Mouse (Mus musculus) forebrain, embryonic 14.5 days (tissue): ENCODE measurements around the gene Gcnt1. TPM values are rescaled to one million over a fixed set of nuclear protein-coding genes. Genes with fewer than 3 reads are reported as not detected.

Experiments used
- ATAC-seq: fragments of 200-750 bp; cut with Nextera tagmentation; 2 replicates; pipeline ENCODE4 v1.8.0; 2017; ENCODE audit warnings: mild to moderate bottlenecking, moderate library complexity
- DNase-seq: peaks from one replicate; pipeline ENCODE4 v3.0.0-alpha.2; 2015; ENCODE audit warnings: low spot score
- H3K27ac ChIP-seq: fragments of 300-500 bp; sonication (generic); 2 replicates; pipeline ENCODE4 v1.5.1; 2014; ENCODE audit warnings: low read depth, mild to moderate bottlenecking, control low read depth, low read length, moderate library complexity
- H3K27me3 ChIP-seq: fragments of 300-500 bp; sonication (generic); replicated peaks from 2 replicates; pipeline ENCODE4 v1.6.1; 2014; ENCODE audit warnings: low read length, control low read depth, mixed read lengths; ENCODE audit not compliant: control insufficient read depth, insufficient read depth
- H3K36me3 ChIP-seq: fragments of 300-500 bp; sonication (generic); 2 replicates; pipeline ENCODE4 v1.6.1; 2014; ENCODE audit warnings: low read length, control low read depth; ENCODE audit not compliant: control insufficient read depth, insufficient read depth
- H3K4me1 ChIP-seq: fragments of 300-500 bp; sonication (generic); 2 replicates; pipeline ENCODE4 v1.6.1; 2014; ENCODE audit warnings: antibody characterized with exemption, low read length, control low read depth; ENCODE audit not compliant: control insufficient read depth, insufficient read depth
- H3K4me2 ChIP-seq: fragments of 300-500 bp; sonication (generic); 2 replicates; pipeline ENCODE4 v1.6.1; 2014; ENCODE audit warnings: mild to moderate bottlenecking, control low read depth, low read length
- H3K4me3 ChIP-seq: fragments of 300-500 bp; sonication (generic); 2 replicates; pipeline ENCODE4 v1.5.1; 2014; ENCODE audit warnings: low read depth, low read length, control low read depth
- H3K9ac ChIP-seq: fragments of 300-500 bp; sonication (generic); 2 replicates; pipeline ENCODE4 v1.6.1; 2014; ENCODE audit warnings: mild to moderate bottlenecking, low read length, control low read depth, moderate library complexity
- H3K9me3 ChIP-seq: fragments of 300-500 bp; sonication (generic); replicated peaks from 2 replicates; pipeline ENCODE4 v1.6.1; 2016; ENCODE audit warnings: low read length, control low read depth, mixed read lengths; ENCODE audit not compliant: control insufficient read depth
- WGBS: fragments of 180-500 bp; shearing (Covaris S2); extraction: QIAGEN DNeasy Blood & Tissue Kit; methylation state at CpG from one replicate; pipeline ENCODE4 v1.1.7; 2014; 5-methylcytosine and 5-hydroxymethylcytosine counted together
- polyA plus RNA-seq: library from polyadenylated mRNA; unstranded; fragments of >200 nt; fragmentation: Nextera tagmentation; extraction: Ambion mirVana; gene quantifications from 2 replicates; pipeline ENCODE4 v1.2.1, GENCODE M21; 2014

Gene Gcnt1
- polyA plus RNA-seq, 1 experiment from 2014 or later = 0.56 TPM

DNA sequence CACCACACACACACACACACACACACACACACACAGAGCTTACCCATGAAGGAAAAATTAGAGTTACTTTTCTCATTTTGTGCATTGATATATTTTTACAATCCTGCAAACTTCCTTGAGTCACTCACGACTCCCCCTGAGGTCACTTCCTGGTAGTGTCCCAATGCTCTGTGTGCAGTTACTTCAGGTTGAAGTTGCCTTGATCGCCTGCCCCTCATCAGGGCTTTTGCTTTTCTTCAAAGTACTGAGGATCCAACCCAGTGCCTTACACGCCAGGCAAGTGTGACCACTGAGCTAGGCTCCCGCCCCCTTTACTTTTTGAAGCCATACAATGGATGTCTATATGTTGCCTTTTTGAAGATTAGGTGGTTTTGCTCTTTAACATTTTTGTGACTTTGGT lies 27.3 kb upstream of the Gcnt1 start:
- Histone ChIP-seq H3K4me2 (no peak overlapping the region), H3K9ac (no peak overlapping the region), H3K4me3 (no peak overlapping the region), H3K9me3 (no peaks in the 10 kb centered on the region), H3K36me3 (peaks cover 40% of the 10 kb centered on the region), H3K27ac (no peak overlapping the region), H3K27me3 (no peaks in the 10 kb centered on the region), H3K4me1 (peaks cover 3% of the 10 kb centered on the region; the same call in 1 of the 2 replicates)
- no peak for DNase-seq
- no peak for ATAC-seq
- 92% methylated on average over 4 of the region's 4 CpGs for WGBS

DNA sequence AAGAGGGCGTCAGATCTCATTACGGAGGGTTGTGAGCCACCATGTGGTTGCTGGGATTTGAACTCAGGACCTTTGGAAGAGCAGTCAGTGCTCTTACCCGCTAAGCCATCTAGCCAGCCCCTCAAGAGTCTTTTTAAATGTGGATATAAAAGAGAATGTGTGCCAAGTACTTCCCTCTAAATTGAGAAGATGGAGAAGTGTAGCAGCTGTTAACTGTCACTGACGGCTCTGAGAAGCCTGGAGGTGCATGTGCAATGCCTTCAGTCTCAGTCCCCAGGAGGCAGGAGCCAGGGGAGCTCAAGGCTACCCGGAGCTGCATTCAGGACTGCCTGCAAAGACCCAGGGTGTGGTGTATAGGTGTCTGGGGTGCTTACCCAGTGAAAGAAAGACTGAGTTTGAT lies 25.3 kb upstream of the Gcnt1 start:
- Histone ChIP-seq H3K36me3 (peaks cover 40% of the 10 kb centered on the region), H3K9ac (no peak overlapping the region), H3K9me3 (no peaks in the 10 kb centered on the region), H3K27me3 (no peaks in the 10 kb centered on the region), H3K27ac (no peak overlapping the region), H3K4me3 (no peak overlapping the region), H3K4me2 (no peak overlapping the region), H3K4me1 (peaks cover 7% of the 10 kb centered on the region; the same call in 1 of the 2 replicates)
- DNase-seq (no peak), ATAC-seq (no peak)
- WGBS = 86% methylated on average over 5 of the region's 5 CpGs

- Histone ChIP-seq H3K4me1 (peaks cover 7% of the 10 kb centered on the region; the same call in 1 of the 2 replicates), H3K36me3 (peaks cover 40% of the 10 kb centered on the region), H3K4me2 (no peak overlapping the region), H3K27ac (no peak overlapping the region), H3K9me3 (no peaks in the 10 kb centered on the region), H3K9ac (no peak overlapping the region), H3K27me3 (no peaks in the 10 kb centered on the region), H3K4me3 (no peak overlapping the region)
- 88% methylated on average over 4 of the region's 4 CpGs for WGBS
- ATAC-seq (no peak), DNase-seq (no peak)
These were observed 24.2 kb upstream of the Gcnt1 start for GRCm38 (mm10) chr19:17396802-17397201.

DNA sequence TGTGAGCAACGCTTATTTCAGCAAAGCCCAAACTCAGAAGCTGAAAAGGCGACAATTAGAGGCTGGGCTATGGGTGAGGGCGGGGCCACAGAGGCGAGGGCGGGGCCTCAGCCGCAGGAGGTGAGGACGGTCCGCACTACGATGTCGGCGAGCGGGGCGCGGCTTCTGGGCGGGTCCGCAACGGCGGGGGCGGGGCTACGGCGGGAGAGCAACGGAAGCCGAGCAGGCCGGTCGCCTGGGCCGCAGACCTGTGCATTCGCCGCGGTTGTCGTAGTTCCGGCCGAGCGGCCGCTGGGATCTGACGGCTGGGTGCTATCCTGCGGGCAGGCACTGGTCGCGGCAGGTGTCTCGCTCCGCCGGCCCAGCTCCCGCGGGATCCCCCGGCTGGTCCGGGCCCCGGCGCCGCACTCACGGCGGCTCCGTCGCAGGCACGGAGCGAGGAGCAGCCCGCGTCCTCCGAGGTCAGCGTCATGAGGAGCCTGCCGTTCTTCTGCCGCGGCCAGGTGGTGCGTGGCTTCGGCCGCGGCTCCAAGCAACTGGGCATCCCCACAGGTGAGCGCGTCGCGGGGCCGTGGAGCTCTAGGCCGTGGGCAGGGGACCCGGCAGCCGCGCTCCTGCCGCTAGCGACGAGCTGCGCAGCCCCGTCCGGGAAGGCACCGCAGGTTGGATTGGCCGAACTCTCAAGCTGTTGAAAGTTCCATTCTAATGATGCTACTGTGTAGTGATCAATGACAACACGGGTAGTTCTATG lies 21.4 kb upstream of the Gcnt1 start, which contains the start of gene Rfk:
Gene Rfk (plus strand): TSS at position 203 of the 751 bp plus-strand sequence.
- peak within 1 kb of the TSS; percentile 88 for H3K9ac ChIP-seq
- H3K4me2 ChIP-seq = peak within 1 kb of the TSS; percentile 63
- H3K27me3 ChIP-seq = no peaks in the 10 kb centered on the region
- peak within 1 kb of the TSS; percentile 94 for H3K4me3 ChIP-seq
- DNase-seq (peak; percentile 91), ATAC-seq (peak; percentile 98)
- peaks cover 23% of the 10 kb centered on the region for H3K36me3 ChIP-seq
- no peak within 1 kb of the TSS for H3K27ac ChIP-seq
- peaks cover 7% of the 10 kb centered on the region; the same call in 1 of the 2 replicates for H3K4me1 ChIP-seq
- no peaks in the 10 kb centered on the region for H3K9me3 ChIP-seq
- WGBS = under 1% methylated on average over 69 of the region's 83 CpGs

DNA sequence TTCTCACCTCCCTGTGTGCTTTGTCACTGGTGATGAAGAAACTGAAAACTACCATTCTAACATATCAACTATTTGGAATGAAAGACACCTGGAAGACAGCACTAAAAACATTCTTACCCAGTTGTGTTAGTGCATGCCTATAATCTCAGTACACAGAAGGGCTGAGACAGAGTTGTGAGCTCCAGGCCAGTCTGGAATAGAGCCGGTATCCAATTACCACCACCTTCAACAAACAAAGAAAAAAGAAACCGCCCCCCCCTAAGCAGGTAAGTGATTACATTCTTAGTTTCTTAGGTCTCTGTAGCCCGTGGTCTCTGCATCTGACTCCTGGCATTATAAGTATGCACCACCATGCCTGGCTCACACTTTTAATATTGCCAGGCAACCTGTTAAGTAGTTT lies 20.2 kb upstream of the Gcnt1 start:
- Histone ChIP-seq H3K4me3 (no peak overlapping the region), H3K9ac (no peak overlapping the region), H3K4me2 (no peak overlapping the region; the same call in 1 of the 2 replicates), H3K27me3 (no peaks in the 10 kb centered on the region), H3K4me1 (peaks cover 7% of the 10 kb centered on the region; the same call in 1 of the 2 replicates), H3K36me3 (peaks cover 13% of the 10 kb centered on the region), H3K9me3 (no peaks in the 10 kb centered on the region), H3K27ac (no peak overlapping the region)
- no peak for ATAC-seq
- 11% methylated on average over 3 of the region's 3 CpGs for WGBS
- no peak for DNase-seq

- H3K36me3 ChIP-seq = no peaks in the 10 kb centered on the region
These were observed 15.8 kb upstream of the Gcnt1 start for GRCm38 (mm10) chr19:17388404-17388803.

DNA sequence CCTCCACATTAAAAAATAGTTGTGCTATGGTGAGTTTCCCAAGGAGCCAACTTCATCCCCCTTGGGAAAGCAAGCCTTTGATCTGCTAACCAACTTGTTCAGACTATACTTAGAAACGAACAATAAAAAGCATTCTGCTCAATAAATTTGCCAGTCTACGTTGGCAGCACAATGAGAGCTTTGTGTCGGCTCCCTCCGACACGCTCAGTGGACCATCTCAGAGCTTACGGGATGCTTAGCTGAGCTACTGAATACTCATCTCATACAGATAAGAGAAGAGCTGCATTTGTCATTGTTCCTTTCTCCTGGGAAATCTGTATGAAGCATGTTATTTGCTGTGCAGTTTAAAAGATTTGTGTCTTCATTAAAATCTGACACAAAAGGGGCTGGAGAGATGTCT lies 13.8 kb upstream of the Gcnt1 start:
- DNase-seq (peak; percentile 13), ATAC-seq (no peak)

More at GRCm38 (mm10) chr19:17388404-17388803, 15.8 kb upstream of the Gcnt1 start:
- Histone ChIP-seq H3K9me3 (no peaks in the 10 kb centered on the region), H3K27me3 (no peaks in the 10 kb centered on the region), H3K4me1 (no peaks in the 10 kb centered on the region), H3K27ac (no peak overlapping the region), H3K4me3 (no peak overlapping the region), H3K4me2 (no peak overlapping the region), H3K9ac (no peak overlapping the region)
- ATAC-seq (no peak), DNase-seq (peak; percentile 83)
- 13% methylated on average over 2 of the region's 2 CpGs for WGBS

GRCm38 (mm10) chr19:17385426-17385825 lies 12.8 kb upstream of the Gcnt1 start:
- DNase-seq = no peak
- 83% methylated on average over 1 of the region's 1 CpGs for WGBS

More for the DNA sequence above, 13.8 kb upstream of the Gcnt1 start:
- H3K36me3 ChIP-seq = no peaks in the 10 kb centered on the region
- H3K9ac ChIP-seq = no peak overlapping the region
- H3K4me3 ChIP-seq = no peak overlapping the region
- no peak overlapping the region for H3K4me2 ChIP-seq
- H3K27me3 ChIP-seq = no peaks in the 10 kb centered on the region
- 14% methylated on average over 6 of the region's 6 CpGs for WGBS
- H3K4me1 ChIP-seq = no peaks in the 10 kb centered on the region
- H3K27ac ChIP-seq = no peak overlapping the region
- no peaks in the 10 kb centered on the region for H3K9me3 ChIP-seq

GRCm38 (mm10) chr19:17385022-17385421 lies 12.4 kb upstream of the Gcnt1 start:
- Histone ChIP-seq H3K9me3 (no peaks in the 10 kb centered on the region), H3K27ac (no peak overlapping the region), H3K27me3 (no peaks in the 10 kb centered on the region), H3K4me1 (no peaks in the 10 kb centered on the region), H3K9ac (no peak overlapping the region), H3K4me2 (no peak overlapping the region), H3K4me3 (no peak overlapping the region), H3K36me3 (no peaks in the 10 kb centered on the region)
- 97% methylated on average over 4 of the region's 4 CpGs for WGBS
- no peak for ATAC-seq
- no peak for DNase-seq

More at GRCm38 (mm10) chr19:17385426-17385825, 12.8 kb upstream of the Gcnt1 start:
- no peak for ATAC-seq
- Histone ChIP-seq H3K9ac (no peak overlapping the region), H3K9me3 (no peaks in the 10 kb centered on the region), H3K27ac (no peak overlapping the region), H3K36me3 (no peaks in the 10 kb centered on the region), H3K27me3 (no peaks in the 10 kb centered on the region), H3K4me1 (no peaks in the 10 kb centered on the region), H3K4me3 (no peak overlapping the region), H3K4me2 (no peak overlapping the region)
